Mouse (Mus musculus): ENCODE measurements around the gene Gm10647.
"Not testable (repeated sequence)": the region's sequence is repeated elsewhere in the genome, so short reads cannot be mapped to it uniquely, and the experiment has no call there.

The Gm10647 gene

GRCm38 (mm10) chr9:66796739-66797138 is at the start of gene Gm10647:
Gene Gm10647 (plus strand): TSS chr9:66797039.
- no peak for DNase-seq (ENCODE audit: low read depth, low spot score)

GRCm38 (mm10) chr9:66748390-66748789 is 48.4 kb upstream of the Gm10647 start:
- DNase-seq (ENCODE audit: low read depth, low spot score): no peak

GRCm38 (mm10) chr9:66752849-66753248 is 44.0 kb upstream of the Gm10647 start:
- no peak for DNase-seq (ENCODE audit: low read depth, low spot score)

- DNase-seq (ENCODE audit: low read depth, low spot score): no peak
These were observed 35.8 kb upstream of the Gm10647 start for GRCm38 (mm10) chr9:66760991-66761390.

- DNase-seq (ENCODE audit: low read depth, low spot score): no peak
These were observed 28.1 kb upstream of the Gm10647 start for GRCm38 (mm10) chr9:66768721-66769120.

GRCm38 (mm10) chr9:66769275-66769674 is 27.6 kb upstream of the Gm10647 start:
- DNase-seq (ENCODE audit: low read depth, low spot score): no peak

GRCm38 (mm10) chr9:66770701-66771100 is 26.1 kb upstream of the Gm10647 start:
- DNase-seq (ENCODE audit: low read depth, low spot score): no peak

- not testable (repeated sequence) for DNase-seq (ENCODE audit: low read depth, low spot score)
These were observed 12.3 kb upstream of the Gm10647 start for GRCm38 (mm10) chr9:66784552-66784951.

GRCm38 (mm10) chr9:66787821-66788220 is 9.0 kb upstream of the Gm10647 start:
- DNase-seq (ENCODE audit: low read depth, low spot score): peak; percentile 23

GRCm38 (mm10) chr9:66794629-66795463 is 2.0 kb upstream of the Gm10647 start:
- DNase-seq (ENCODE audit: low read depth, low spot score): no peak

- DNase-seq (ENCODE audit: low read depth, low spot score): peak; percentile 100
These were observed 1.1 kb upstream of the Gm10647 start, which contains the start of gene Aph1b for GRCm38 (mm10) chr9:66795464-66796324. Gene Aph1b (minus strand): TSS chr9:66795490.

- DNase-seq (ENCODE audit: low read depth, low spot score): peak; percentile 46
These were observed 5.1 kb downstream of the Gm10647 start for GRCm38 (mm10) chr9:66801947-66802346.

GRCm38 (mm10) chr9:66805951-66806350 is 9.1 kb downstream of the Gm10647 start:
- DNase-seq (ENCODE audit: low read depth, low spot score): peak; percentile 36

- no peak for DNase-seq (ENCODE audit: low read depth, low spot score)
These were observed 16.6 kb downstream of the Gm10647 start for GRCm38 (mm10) chr9:66813392-66813791.

GRCm38 (mm10) chr9:66820996-66821395 is 24.2 kb downstream of the Gm10647 start:
- DNase-seq (ENCODE audit: low read depth, low spot score): no peak

GRCm38 (mm10) chr9:66822255-66822654 is 25.4 kb downstream of the Gm10647 start:
- peak; percentile 12 for DNase-seq (ENCODE audit: low read depth, low spot score)

- DNase-seq (ENCODE audit: low read depth, low spot score): peak; percentile 62
These were observed 29.2 kb downstream of the Gm10647 start for GRCm38 (mm10) chr9:66825990-66826389.

- DNase-seq (ENCODE audit: low read depth, low spot score): no peak
These were observed 35.6 kb downstream of the Gm10647 start for GRCm38 (mm10) chr9:66832366-66832908.

- DNase-seq (ENCODE audit: low read depth, low spot score): no peak
These were observed 37.0 kb downstream of the Gm10647 start for GRCm38 (mm10) chr9:66833851-66834250.

- peak; percentile 100 for DNase-seq (ENCODE audit: low read depth, low spot score)
These were observed 37.7 kb downstream of the Gm10647 start, which contains the start of gene Aph1c for GRCm38 (mm10) chr9:66834318-66835096. Gene Aph1c (minus strand): TSS chr9:66834726.

GRCm38 (mm10) chr9:66835097-66835480 is 38.2 kb downstream of the Gm10647 start:
- DNase-seq (ENCODE audit: low read depth, low spot score): no peak
